Mouse (Mus musculus): ENCODE measurements around the gene Lmntd1.

- TF ChIP-seq POLR2A (IDR thresholded peaks at IDR 0.05; ENCODE audit: borderline replicate concordance, low read depth, low read length), result no peak
- TF ChIP-seq CTCF (IDR thresholded peaks at IDR 0.05; ENCODE audit: low read depth, low read length), result no peak
Measured at GRCm38 (mm10) chr6:145442786-145443185, 171.3 kb downstream of the Lmntd1 start.
